Mouse (Mus musculus) megakaryocyte, embryonic 14.5 days (primary cell): ENCODE data around the gene Cped1.

ENCODE experiments used
- FLI1 ChIP-seq: IDR thresholded peaks from 2 replicates; pipeline ENCODE4 v1.6.1; 2012; ENCODE audit warnings: low read length, inconsistent platforms, mixed read lengths
- GATA1 ChIP-seq: IDR thresholded peaks from 3 replicates; pipeline ENCODE4 v1.6.1; 2012; ENCODE audit warnings: mixed read lengths, low read length, inconsistent platforms, borderline replicate concordance

DNA sequence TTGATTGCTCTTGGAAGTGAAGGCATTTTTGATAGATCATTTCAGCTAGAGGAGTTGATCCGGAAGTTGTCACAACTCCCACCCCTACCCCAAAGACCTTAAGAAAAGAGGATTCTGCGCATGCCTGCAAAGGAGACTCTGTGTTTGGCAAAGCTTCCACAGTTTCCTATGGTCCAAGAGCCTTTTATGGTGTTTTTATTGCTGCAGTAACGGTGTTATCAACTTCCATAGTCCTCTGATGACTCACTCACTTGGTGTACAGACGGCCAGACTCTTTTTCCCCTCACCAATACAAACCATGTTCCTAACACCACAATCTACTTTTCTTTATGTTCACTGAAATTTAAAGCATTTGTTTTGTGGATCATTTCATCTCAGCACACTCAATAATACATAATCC, 273.1 kb downstream of the Cped1 start:
- TF ChIP-seq GATA1, result no peak
- TF ChIP-seq FLI1, result no peak
